9 mouse cellular contexts compared by ENCODE assay signal in genomic region chr5:30207276-30207675, GRCm38 (mm10). TPM values are rescaled to one million over a fixed set of nuclear protein-coding genes. Genes with fewer than 3 reads are reported as not detected.
DNase-seq lines count a peak whose midpoint lies in the region; ATAC-seq and TF ChIP-seq lines count a peak whose summit lies in the region.
"Had no signal": no experiment of that assay in that cellular context is flagged by ENCODE, and none has a peak within 500 bp of the region (broad histone marks: within the 10 kb centered on the region; RNA-seq: fewer than 3 reads in every experiment).

No protein-coding gene starts in this region.

- no peaks in the 10 kb centered on the region for H3K9me3 ChIP-seq in heart, embryonic 10.5 days
- no peaks in the 10 kb centered on the region for H3K9me3 ChIP-seq in lung, embryonic 14.5 days (ENCODE audit: low read depth, low read length)
- H3K9me3 ChIP-seq in hindbrain, embryonic 14.5 days (ENCODE audit: control insufficient read depth, low read length), result no peaks in the 10 kb centered on the region

- H3K4me1 ChIP-seq in heart, embryonic 10.5 days, result peaks cover 3% of the 10 kb centered on the region
- H3K4me1 ChIP-seq in lung, embryonic 14.5 days (ENCODE audit: insufficient read depth), result no peaks in the 10 kb centered on the region
- H3K4me1 ChIP-seq in hindbrain, embryonic 14.5 days (replicated peaks; ENCODE audit: control insufficient read depth, insufficient read depth, low read length), result no peaks in the 10 kb centered on the region

- no peaks in the 10 kb centered on the region for H3K36me3 ChIP-seq in heart, embryonic 10.5 days
- no peaks in the 10 kb centered on the region for H3K36me3 ChIP-seq in lung, embryonic 14.5 days (ENCODE audit: insufficient read depth)
- no peaks in the 10 kb centered on the region for H3K36me3 ChIP-seq in hindbrain, embryonic 14.5 days (replicated peaks; ENCODE audit: control insufficient read depth, insufficient read depth)

- H3K4me3 ChIP-seq in heart, embryonic 10.5 days, result no peak overlapping the region
- H3K4me3 ChIP-seq in lung, embryonic 14.5 days (ENCODE audit: low read depth, low read length), result no peak overlapping the region
- no peak overlapping the region for H3K4me3 ChIP-seq in hindbrain, embryonic 14.5 days (replicated peaks; ENCODE audit: low read length)

- peak; percentile 52; the same call in 1 of the 2 replicates for TF ChIP-seq CTCF in brain, embryonic 14.5 days (IDR thresholded peaks at IDR 0.05; ENCODE audit: borderline replicate concordance, extremely low read depth, insufficient read depth, insufficient read length)
- TF ChIP-seq CTCF in lung, embryonic 14.5 days (IDR thresholded peaks at IDR 0.05; ENCODE audit: low read depth), result peak; percentile 56

- DNase-seq in heart, postnatal 4 days, result peak; percentile 51
- no peak for DNase-seq in heart, embryonic 10.5 days (ENCODE audit: low spot score)
- DNase-seq in CD4-positive helper T cell, adult 2 months (ENCODE audit: low read depth, low spot score), result peak; percentile 20
- DNase-seq in brain, embryonic 14.5 days (ENCODE audit: low read depth), result peak; percentile 20
- DNase-seq in lung, embryonic 14.5 days, result peak; percentile 41
- no peak for DNase-seq in right cerebral cortex, postnatal 4 days
- DNase-seq in right cerebral cortex, postnatal 14 days, result no peak
- no peak for DNase-seq in hindbrain, embryonic 14.5 days (ENCODE audit: low spot score)

- H3K4me2 ChIP-seq in lung, embryonic 14.5 days, result no peak overlapping the region
- H3K4me2 ChIP-seq in hindbrain, embryonic 14.5 days (replicated peaks), result no peak overlapping the region

- 66% methylated on average over 6 of the region's 6 CpGs for WGBS in heart, embryonic 10.5 days
- WGBS in lung, embryonic 14.5 days, result 64% methylated on average over 6 of the region's 6 CpGs
- WGBS in hindbrain, embryonic 14.5 days, result 66% methylated on average over 6 of the region's 6 CpGs

- ATAC-seq in lung, embryonic 14.5 days (ENCODE audit: insufficient read depth), result no peak
- no peak for ATAC-seq in hindbrain, embryonic 14.5 days (ENCODE audit: low FRiP score)

- no peak overlapping the region for H3K9ac ChIP-seq in lung, embryonic 14.5 days
- no peak overlapping the region for H3K9ac ChIP-seq in hindbrain, embryonic 14.5 days

- no peaks in the 10 kb centered on the region for H3K27me3 ChIP-seq in heart, embryonic 10.5 days (ENCODE audit: insufficient read depth, poor library complexity, severe bottlenecking)
- no peaks in the 10 kb centered on the region for H3K27me3 ChIP-seq in lung, embryonic 14.5 days (ENCODE audit: insufficient read depth, low read length)
- H3K27me3 ChIP-seq in hindbrain, embryonic 14.5 days (ENCODE audit: control insufficient read depth, insufficient read depth, low read length), result no peaks in the 10 kb centered on the region

- TF ChIP-seq POLR2A in brain, embryonic 14.5 days (IDR thresholded peaks at IDR 0.05; ENCODE audit: borderline replicate concordance, extremely low read depth, insufficient read depth, insufficient read length, poor library complexity, severe bottlenecking), result no peak

- no peak overlapping the region for H3K27ac ChIP-seq in heart, embryonic 10.5 days
- H3K27ac ChIP-seq in lung, embryonic 14.5 days (ENCODE audit: low read depth), result no peak overlapping the region
- no peak overlapping the region for H3K27ac ChIP-seq in hindbrain, embryonic 14.5 days

RNA-seq across cellular contexts. Expression of gene Adgrf3, which starts 1.8 kb away (rescaled TPM):
- under 1 TPM; 0.21 to 0.45 TPM for total RNA-seq in heart, postnatal 4 days (2021)
- polyA plus RNA-seq in heart, embryonic 10.5 days (2016; fragmentation: Nextera tagmentation; extraction: Ambion mirVana), result 0.16 and 0.17 TPM in 2 replicates
- 0.03 TPM in 1 of 2 replicates, not detected in the other for polyA plus RNA-seq in brain, embryonic 14.5 days (2012; rRNA removed)
- 0.11 and 0.20 TPM in 2 replicates for polyA plus RNA-seq in lung, embryonic 14.5 days (2014; fragmentation: Nextera tagmentation; extraction: Ambion mirVana)
- not detected in 2 replicates for polyA plus RNA-seq in hindbrain, embryonic 14.5 days (2014; fragmentation: Nextera tagmentation; extraction: Ambion mirVana)
- total RNA-seq: hematopoietic stem cell, adult 5-6 weeks had no signal

RNA-seq across cellular contexts. Expression of gene Selenoi, which starts 25.1 kb away (rescaled TPM):
- total RNA-seq in heart, postnatal 4 days (2021), result 10 to 100 TPM; 22.8 to 24.9 TPM
- polyA plus RNA-seq in heart, embryonic 10.5 days (2016; fragmentation: Nextera tagmentation; extraction: Ambion mirVana), result 23.3 and 25.6 TPM in 2 replicates
- polyA plus RNA-seq in brain, embryonic 14.5 days (2012; rRNA removed), result 46.1 and 57.4 TPM in 2 replicates
- 18.9 and 19.2 TPM in 2 replicates for polyA plus RNA-seq in lung, embryonic 14.5 days (2014; fragmentation: Nextera tagmentation; extraction: Ambion mirVana)
- 38.0 and 39.7 TPM in 2 replicates for polyA plus RNA-seq in hindbrain, embryonic 14.5 days (2014; fragmentation: Nextera tagmentation; extraction: Ambion mirVana)

RNA-seq across cellular contexts. Expression of gene Hadhb, which starts 52.2 kb away (rescaled TPM):
- 1,000 to 10,000 TPM; 1,045 to 1,083 TPM for total RNA-seq in heart, postnatal 4 days (2021)
- 207 and 288 TPM in 2 replicates for polyA plus RNA-seq in heart, embryonic 10.5 days (2016; fragmentation: Nextera tagmentation; extraction: Ambion mirVana)
- polyA plus RNA-seq in brain, embryonic 14.5 days (2012; rRNA removed), result 37.6 and 47.5 TPM in 2 replicates
- polyA plus RNA-seq in lung, embryonic 14.5 days (2014; fragmentation: Nextera tagmentation; extraction: Ambion mirVana), result 124 and 128 TPM in 2 replicates
- polyA plus RNA-seq in hindbrain, embryonic 14.5 days (2014; fragmentation: Nextera tagmentation; extraction: Ambion mirVana), result 62.3 and 63.8 TPM in 2 replicates

RNA-seq across cellular contexts. Expression of gene Hadha, which starts 52.3 kb away (rescaled TPM):
- total RNA-seq in heart, postnatal 4 days (2021), result 1,000 to 10,000 TPM; 1,073 to 1,141 TPM
- polyA plus RNA-seq in heart, embryonic 10.5 days (2016; fragmentation: Nextera tagmentation; extraction: Ambion mirVana), result 136 and 210 TPM in 2 replicates
- 58.8 and 67.3 TPM in 2 replicates for polyA plus RNA-seq in brain, embryonic 14.5 days (2012; rRNA removed)
- 118 and 124 TPM in 2 replicates for polyA plus RNA-seq in lung, embryonic 14.5 days (2014; fragmentation: Nextera tagmentation; extraction: Ambion mirVana)
- 57.5 and 62.2 TPM in 2 replicates for polyA plus RNA-seq in hindbrain, embryonic 14.5 days (2014; fragmentation: Nextera tagmentation; extraction: Ambion mirVana)

Comparison
In these comparisons a context has a peak if more than half of its experiments do, and no peak if none do; other contexts are left out.
1. DNase-seq: peak in heart, postnatal 4 days (single experiment), CD4-positive helper T cell, adult 2 months (single experiment), brain, embryonic 14.5 days (single experiment) and lung, embryonic 14.5 days (single experiment); none in heart, embryonic 10.5 days (single experiment), right cerebral cortex, postnatal 4 days (single experiment), right cerebral cortex, postnatal 14 days (single experiment) and hindbrain, embryonic 14.5 days (single experiment).